Mouse (Mus musculus) kidney, adult 8-10 months (tissue): Measurements from ENCODE around the gene Nosip.
"Not testable (repeated sequence)": the region's sequence is repeated elsewhere in the genome, so short reads cannot be mapped to it uniquely, and the experiment has no call there.

Experiments used
- DNase-seq, 2 experiments: peaks; one replicate each; pipeline ENCODE4 v3.0.0; 2022

Gene Nosip

DNA sequence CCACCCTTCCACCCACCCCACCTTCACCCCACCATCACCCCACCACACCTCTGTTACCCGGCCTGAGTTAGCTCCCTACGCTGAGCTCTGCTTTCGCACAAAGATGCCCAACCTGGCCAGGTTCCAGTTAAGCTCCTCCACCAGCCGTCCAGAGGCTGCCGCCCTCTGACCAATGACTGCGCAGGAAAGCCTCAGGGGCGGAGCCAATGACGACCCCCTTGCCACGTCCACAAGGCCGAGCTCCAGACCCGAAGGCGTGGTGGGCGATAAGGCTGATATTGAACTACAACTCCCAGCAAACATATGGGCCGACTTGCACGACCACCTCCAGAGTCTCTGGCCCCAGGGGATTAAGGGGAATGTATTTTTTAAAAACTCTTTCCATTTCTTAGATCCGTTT, 29.8 kb downstream of the Nosip start, which contains the start of gene Rcn3:
Gene Rcn3, minus strand, starts transcription at position 174 of the 400 bp plus-strand sequence.
- peak; percentile 56 to 57 for DNase-seq

DNA sequence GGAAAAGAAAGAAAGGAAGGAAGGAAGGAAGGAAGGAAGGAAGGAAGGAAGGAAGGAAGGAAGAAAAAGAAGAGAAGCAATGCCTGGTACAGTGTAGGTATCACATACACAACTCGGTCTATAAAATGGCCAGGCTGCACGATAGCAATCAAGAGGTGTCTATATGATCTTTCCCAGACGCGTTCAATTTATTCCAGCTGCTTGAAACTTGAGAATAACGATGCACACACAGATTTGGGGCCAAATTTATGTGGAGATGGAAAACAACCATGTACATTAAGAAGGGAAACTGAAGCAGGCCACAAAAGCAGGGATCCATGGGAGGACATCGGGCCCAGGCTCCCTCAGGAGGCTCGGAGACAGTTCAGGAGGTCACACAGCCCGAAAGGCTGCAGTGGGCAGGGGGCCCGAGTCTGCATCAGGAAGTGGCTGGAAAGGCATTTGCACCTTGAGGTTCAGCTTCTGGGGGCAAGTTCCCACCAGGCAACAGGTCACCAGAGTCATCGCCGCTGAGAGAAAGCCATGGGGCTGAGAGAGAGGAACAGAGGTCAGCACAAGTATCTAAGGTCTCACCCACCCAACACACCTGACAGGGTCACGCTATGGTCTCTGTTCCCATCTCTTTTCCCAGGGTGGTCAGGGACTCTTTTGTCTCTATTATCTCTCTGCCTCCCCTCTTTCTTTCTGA, 30.7 kb downstream of the Nosip start:
- no peak for DNase-seq

DNA sequence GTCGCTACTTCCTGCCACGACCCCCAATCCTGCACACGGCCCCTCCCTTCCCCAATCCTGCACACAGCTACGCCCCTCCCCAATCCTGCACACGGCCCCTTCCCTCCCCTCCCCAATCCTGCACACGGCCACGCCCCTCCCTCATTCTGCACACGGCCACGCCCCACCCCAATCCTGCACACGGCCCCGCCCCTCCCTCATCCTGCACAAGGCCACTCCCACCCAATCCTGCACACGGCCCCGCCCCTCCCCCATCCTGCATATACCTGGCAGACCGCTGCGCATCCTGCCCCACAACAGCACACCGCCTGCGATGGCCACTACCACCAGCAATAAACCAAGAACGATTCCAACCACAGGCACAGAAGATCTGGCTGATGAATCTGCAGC, 31.3 kb downstream of the Nosip start:
- DNase-seq = no peak

DNA sequence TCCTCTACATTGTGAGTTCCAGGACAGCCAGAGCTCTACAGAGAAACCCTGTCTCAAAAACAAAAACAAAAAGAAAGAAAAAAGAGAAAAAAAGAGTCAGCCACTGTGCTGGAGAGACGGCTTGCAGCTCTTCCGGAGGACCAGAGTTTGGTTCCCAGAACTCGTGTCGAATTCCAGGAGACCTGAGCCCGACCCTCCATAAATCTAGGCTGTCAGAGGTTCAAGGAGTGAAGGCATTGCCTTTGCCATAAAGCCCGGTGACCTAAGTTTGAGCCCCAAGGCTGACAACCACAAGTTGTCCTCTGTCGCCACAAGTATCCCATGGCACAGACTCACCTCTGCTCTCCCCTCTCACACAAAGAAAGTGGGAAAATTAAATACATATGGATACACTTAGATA, 31.9 kb downstream of the Nosip start:
- no peak for DNase-seq

DNA sequence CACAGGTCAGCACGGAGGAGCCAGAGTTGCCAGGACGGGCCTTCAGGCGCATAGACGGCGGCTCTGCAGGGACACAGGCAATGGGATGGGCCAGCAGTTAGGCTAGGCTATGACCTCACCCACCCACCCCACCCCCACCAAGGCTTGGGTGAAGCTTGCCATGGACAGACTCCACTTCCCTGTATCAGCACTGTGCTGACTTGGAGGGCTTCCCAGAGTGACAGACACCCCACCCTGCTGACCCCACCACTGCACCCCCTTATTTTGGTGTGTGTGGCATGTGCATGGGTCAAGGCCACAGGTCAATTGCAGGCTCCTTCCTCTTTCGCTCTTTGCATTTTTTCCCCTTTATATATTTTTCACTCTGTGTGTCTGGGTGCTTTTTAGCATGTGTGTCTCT, 33.1 kb downstream of the Nosip start:
- DNase-seq = no peak

DNA sequence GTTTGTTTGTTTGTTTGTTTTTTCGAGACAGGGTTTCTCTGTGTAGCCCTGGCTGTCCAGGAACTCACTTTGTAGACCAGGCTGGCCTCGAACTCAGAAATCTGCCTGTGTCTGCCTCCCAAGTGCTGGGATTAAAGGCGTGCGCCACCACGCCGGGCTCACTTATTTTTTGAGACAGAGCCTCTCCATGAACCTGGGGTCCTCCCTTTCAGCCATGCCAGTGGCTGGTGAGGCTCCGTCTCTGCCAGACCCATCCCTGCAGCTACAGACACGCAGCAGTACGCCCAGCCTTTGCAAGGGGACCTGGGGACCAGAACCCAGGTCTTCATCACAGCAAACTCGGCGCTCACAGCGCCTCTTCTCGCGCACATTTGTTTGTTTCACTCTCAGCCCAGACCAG, 33.7 kb downstream of the Nosip start:
- DNase-seq = not testable (repeated sequence)

DNA sequence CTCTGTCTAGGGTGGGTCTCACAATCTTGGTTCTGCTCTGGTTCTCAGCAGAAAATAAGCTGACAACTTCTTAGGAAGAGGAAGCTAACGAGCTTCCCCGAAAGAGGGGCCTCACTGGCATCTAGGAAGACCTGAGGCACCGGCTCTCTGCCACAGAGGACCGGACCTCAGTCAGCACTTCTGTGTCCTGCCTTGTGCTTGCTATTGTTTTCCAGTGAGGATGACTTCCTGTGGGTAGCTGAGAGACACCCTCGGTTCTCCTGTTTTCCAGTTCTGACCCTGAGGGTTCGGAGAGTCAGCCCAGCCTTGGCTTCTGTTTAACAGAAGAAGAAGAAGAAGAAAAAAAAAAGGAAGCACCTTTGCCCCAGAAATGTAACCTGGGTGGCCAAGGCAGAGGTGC, 35.2 kb downstream of the Nosip start:
- DNase-seq = peak in 1 of 2 experiments; percentile 31

DNA sequence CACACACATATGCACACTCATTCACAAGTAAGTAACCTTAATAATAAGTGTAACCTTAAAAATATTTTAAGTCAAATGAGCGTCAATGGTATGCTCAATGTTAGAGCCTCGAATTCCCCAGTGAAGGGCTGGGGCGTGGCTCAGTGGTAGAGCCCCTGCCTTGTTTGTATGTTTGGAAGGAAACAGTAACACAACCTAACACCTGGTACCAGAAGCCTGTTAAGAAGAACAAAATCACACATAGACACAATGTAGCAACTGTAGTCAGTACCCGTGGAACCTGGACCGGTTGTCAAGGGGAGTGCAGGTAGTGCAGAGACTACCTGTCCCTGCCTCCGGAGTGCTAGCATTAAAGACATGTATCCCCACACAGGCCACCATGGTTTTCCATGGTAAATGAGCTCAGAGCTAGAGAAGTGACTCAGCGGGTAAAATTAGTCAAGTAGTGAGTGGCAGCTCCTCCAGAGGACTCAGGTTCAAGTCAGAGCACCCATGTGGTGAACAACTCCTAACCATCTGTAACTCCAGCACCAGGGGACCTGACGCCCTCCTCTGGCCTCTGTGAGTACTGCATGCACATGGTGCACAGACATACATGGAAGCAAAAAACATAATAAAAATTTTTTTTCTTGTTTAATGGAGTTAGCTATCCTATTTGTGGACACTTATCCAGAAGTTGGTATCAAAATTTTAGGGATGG, 36.5 kb downstream of the Nosip start:
- no peak for DNase-seq

DNA sequence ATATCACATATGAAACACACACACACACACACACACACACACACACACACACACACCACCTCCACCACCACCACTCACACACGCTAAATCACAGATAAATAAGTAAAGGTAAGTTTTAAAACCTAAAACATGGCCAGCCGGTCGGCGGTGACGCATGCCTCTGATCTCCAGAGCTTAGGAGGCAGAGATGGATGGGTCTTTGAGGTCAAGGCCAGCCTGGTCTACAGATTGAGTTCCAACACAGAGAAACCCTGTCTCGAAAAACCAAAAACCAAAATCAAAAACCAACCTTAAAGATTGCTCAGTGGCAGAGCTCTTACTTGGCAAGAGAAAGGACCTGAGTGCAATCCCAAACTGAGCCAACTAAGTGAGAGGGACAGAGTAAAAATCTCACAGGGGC, 37.8 kb downstream of the Nosip start:
- DNase-seq = no peak

DNA sequence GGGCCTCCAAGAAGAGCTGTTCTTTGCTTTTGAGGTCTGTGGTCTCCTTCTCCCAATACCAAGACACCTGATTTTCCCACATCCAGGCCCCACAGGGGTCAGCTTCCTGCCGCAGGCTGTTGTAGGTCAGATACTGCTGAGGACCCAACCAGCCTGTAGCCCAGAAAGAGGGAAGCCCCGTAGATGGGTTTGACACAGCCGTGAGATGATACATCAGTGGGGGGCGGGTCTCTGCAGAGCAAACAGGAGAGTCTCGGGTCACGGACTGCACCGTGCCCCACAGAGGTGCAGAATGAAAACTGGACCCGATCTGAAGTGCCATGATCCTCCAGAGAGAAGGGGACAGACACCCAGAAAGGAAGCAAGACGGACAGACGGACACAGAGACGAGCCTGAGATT, 40.2 kb downstream of the Nosip start:
- no peak for DNase-seq

DNA sequence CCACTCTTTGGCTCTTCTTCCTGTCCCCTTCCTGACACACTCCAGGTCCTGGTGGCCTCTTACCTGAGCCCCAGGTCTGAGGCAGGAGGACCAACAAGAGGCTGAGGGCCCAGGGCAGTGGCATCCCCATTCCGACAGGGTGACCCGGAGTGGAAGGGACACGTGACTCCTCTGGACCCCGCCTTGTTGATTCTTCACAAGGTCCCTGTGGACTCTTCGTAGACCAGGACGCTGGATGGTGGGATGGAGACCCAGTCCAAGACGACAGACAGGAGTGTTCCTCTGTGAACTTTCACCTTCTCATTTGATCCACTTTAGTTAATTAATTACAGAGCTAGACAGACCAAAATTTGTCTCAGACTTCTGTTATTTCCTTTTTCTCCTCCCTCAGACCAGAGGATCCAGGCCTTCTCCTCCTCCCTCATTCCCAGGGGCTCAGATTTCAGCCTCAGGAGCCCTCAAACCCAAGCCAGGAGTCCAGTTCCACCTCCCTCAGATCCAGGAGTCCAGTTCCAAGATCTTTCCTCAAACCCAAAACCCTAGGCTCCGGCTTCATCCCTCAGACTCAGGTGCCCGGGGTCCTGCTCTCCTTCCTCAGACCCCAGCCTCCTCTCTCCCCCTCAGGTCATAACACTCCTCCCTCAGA, 40.8 kb downstream of the Nosip start:
- peak; percentile 54 to 64 for DNase-seq

DNA sequence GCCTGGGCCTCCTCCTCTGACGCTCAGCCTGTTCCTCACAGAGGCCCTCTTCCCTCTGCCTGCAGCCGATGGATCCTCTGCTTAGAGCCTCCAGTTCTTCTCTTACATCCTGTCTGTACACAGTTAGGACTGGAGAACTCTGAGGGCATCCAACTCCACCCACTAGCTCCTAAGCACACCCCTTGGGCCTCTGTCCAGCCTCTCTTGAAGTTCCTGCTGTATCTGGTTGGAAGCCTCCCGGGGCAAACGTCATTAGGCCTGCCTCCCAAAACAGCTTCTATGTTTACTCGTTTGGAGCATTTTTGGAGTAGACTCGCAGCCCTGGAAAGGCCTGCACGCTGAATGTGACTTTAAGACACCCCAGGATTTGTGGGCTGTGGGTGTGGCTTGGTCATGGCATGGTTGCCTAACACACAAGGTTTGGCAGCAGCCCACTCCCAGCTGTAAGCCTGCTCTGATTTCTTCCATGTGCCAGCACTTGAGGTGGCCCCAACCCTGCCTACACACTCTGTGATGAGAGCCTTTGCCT, 41.5 kb downstream of the Nosip start, which contains the start of gene Fcgrt:
Gene Fcgrt, minus strand, starts transcription at position 200 of the 529 bp plus-strand sequence.
- DNase-seq = peak; percentile 96 to 98

DNA sequence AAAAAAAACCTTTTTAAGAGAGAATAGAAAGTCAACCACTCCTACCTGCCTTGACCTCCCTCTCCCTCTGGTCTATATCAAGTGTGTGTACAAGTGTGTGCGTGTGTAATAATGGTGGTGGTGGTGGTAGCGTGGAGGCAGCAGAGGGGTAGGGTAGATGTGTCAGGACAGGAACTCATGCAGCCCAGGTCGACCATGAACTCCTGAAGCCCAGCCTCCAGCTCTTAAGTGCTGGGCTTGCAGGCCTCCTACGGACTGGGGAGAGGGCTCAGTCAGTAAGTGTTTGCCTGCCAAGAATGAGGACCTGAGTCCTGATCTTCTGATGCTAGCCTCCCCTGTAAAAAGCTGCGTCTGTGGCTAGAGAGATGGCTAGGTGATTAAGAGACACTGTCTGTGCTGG, 42.7 kb downstream of the Nosip start:
- no peak for DNase-seq

DNA sequence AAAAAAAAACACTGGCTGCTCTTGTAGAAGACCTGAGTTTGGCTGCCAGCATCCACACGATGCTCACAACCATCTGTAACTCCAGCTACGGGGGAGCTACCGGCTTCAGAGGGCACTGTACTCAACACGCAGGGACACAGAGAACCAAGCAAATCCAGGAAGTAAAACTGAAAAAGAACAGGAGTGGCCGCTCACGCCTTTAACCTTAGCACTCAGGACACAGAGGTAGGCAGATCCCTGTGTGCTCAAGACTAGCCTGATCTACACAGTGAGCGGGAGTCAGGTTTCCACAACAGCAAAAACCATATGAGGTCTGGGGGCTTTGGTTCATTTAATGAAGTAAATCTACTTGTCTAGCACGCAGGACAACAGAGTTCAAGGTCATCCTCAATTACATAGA, 43.3 kb downstream of the Nosip start:
- no peak for DNase-seq

DNA sequence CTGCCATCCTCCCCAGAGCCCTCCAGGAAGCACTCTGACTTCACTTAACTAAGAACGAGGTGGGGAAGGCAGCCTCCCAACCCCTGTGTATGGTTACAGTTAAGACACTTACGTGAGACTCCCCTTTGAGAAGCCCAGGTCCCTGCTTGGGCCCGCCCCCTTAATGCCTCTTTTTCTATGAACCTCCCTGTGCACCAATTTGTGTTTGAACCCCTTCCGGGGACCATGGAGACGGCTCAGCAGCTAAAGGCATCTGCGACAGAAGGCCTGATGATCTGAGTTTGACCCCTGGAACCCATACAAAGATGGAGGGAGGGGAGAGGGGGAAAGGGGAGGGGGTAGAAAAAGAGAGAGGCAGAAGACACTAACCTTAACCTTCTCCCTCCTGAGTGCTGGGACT, 44.2 kb downstream of the Nosip start:
- no peak for DNase-seq

DNA sequence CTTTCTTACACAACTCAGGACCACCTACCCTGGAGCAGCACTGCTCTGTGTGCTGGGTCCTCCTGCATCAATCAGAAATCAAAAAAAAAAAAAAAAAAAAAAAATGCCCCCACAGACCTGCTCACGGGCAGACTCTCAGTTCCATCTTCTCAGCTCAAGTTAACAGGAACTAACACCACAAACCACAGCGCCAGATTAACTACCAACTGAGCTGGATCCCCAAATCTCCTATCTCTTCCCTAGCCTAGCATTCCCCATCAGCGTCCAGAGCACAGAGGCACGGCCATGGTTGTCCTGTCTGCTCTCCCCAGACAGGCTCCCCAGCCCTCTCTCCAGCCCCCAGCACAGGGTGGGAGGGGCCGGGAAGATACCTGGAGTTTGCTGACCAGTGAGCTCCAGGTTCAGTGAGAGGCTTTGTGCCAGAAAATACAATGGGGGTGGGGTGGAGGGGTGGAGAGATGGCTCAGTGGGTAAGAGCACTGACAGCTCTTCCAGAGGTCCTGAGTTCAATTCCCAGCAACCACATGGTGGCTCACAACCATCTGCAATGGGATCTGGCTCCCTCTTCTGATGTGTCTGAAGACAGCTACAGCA, 44.9 kb downstream of the Nosip start:
- DNase-seq = no peak

DNA sequence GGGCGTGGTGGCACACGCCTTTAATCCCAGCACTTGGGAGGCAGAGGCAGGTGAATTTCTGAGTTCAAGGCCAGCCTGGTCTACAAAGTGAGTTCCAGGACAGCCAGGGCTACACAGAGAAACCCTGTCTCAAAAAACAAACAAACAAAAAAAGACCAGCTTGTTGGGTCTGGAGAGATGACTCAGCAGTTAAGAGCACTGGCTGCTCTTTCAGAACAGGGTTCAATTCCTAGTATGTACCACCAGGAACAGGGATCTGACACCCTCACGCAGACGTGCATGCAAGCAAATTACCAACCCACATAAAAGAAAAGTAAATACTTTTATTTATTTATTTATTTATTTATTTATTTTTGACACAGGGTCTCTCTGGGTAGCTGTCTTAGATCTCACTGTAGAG, 47.9 kb downstream of the Nosip start:
- DNase-seq = not testable (repeated sequence)

DNA sequence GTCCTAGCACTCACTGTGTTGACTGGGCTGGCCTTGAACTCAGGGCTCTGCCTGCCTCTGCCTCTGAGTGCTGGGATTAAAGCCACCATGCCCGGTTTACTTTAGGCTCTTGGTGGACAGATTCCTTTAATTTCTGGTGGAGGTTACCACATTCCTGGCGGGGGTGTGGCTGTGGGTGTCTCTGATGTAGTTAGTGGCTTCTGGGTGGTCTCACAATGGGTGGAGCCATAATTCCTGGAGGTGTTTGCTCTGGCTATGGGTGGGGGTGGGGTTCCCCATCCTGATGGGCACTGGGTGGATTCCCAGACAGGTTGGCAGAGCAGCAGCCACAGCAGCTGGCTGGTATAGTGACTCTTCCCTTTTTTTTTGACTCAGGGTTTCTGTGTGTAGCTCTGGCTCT, 49.7 kb downstream of the Nosip start:
- DNase-seq = no peak

DNA sequence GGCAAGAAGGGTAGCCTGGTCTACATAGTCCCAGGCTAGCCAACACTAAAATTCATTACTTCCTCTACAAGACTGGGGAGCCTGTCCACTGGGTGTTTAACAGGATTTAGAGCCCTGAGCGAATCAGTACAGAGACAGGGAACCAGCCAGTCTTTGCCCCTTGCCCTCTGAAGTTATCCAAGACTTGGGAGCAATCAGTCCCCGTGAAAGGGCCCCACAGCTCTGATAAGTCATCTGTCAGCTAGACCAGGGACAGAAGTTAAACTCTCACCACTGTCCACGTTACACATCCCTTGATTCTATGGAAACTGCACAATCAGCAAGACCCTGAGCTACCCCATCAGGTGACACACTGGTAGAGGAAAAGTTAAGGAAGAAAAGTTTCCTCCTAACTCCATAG, 50.3 kb downstream of the Nosip start:
- DNase-seq = no peak

DNA sequence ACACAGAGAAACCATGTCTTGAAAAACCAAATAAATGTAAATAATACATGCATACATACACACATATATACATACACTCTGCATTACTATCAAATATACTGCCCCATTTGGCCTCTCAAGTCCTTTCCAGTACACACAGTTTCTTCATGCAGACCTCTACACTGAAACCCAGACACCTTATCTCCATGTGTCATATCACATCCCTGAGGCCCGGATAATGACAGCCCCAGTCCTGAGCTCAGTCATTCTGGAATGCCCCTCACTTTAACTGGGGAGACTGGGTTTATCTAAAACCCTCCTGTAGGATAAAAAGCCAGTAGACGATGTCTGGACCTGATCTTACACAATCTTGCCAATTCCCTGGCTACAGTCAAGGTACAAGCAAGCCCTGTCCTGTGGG, 51.2 kb downstream of the Nosip start:
- DNase-seq = no peak

DNA sequence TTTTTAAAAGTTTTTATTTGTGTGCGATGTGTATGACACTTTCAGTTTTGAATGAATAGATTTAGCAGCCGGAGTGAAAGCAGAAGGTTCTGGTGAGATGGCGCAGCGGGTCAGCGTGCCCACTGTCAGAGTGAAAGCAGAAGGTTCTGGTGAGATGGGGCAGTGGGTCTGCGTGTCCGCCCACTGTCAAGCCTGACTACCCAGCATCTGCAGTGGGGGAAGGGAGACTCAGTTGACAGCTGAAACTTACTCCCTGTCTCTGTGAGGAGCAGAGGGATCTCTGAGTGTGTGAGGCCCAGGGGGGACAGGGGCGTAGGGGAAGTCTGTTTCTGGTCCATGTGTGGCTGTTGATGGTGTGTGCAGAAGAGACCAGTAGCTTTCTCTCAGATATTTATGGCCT, 55.3 kb downstream of the Nosip start:
- DNase-seq = no peak

DNA sequence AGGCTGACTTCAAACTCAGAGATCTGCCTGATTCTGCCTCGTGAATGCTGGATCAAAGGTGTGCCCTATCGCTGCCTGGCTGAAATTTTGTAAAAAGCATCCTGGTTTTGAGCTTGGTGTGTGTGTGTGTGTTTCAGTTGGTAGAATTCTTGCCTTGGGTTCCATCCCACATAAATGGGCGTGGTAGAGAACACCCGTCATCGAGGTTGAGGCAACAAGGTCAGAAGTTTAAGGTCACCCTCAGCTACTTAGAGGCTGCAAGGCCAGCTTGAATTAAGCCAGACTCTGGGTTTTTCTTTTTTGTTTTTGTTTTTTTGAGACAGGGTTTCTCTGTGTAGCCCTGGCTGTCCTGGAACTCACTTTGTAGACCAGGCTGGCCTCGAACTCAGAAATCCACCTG, 56.1 kb downstream of the Nosip start:
- DNase-seq = no peak
